Mouse (Mus musculus) embryonic facial prominence, embryonic 12.5 days (tissue): ENCODE results near the gene Dhx15. TPM values are rescaled to one million over a fixed set of nuclear protein-coding genes. Genes with fewer than 3 reads are reported as not detected.

Experiments used
- ATAC-seq: fragments of 200-750 bp; cut with Nextera tagmentation; 2 replicates; pipeline ENCODE4 v1.8.0; 2017; ENCODE audit not compliant: insufficient number of reproducible peaks, insufficient read depth, low FRiP score, low TSS enrichment
- H3K27ac ChIP-seq: fragments of 300-500 bp; sonication (generic); 2 replicates; pipeline ENCODE4 v1.5.1; 2016; ENCODE audit warnings: mild to moderate bottlenecking
- H3K27me3 ChIP-seq: fragments of 300-500 bp; sonication (generic); 2 replicates; pipeline ENCODE4 v1.6.1; 2016; ENCODE audit warnings: mild to moderate bottlenecking, moderate library complexity
- H3K36me3 ChIP-seq: fragments of 300-500 bp; sonication (generic); 2 replicates; pipeline ENCODE4 v1.6.1; 2016; ENCODE audit warnings: mild to moderate bottlenecking
- H3K4me1 ChIP-seq: fragments of 300-500 bp; sonication (generic); 2 replicates; pipeline ENCODE4 v1.6.1; 2016
- H3K4me2 ChIP-seq: fragments of 300-500 bp; sonication (generic); replicated peaks from 2 replicates; pipeline ENCODE4 v1.6.1; 2016; ENCODE audit warnings: mild to moderate bottlenecking, moderate library complexity
- H3K4me3 ChIP-seq: fragments of 300-500 bp; sonication (generic); 2 replicates; pipeline ENCODE4 v1.5.1; 2016; ENCODE audit warnings: mild to moderate bottlenecking
- H3K9ac ChIP-seq: fragments of 300-500 bp; sonication (generic); 2 replicates; pipeline ENCODE4 v1.6.1; 2016; ENCODE audit warnings: mild to moderate bottlenecking, moderate library complexity
- H3K9me3 ChIP-seq: fragments of 300-500 bp; sonication (generic); 2 replicates; pipeline ENCODE4 v1.6.1; 2016; ENCODE audit warnings: mild to moderate bottlenecking, moderate library complexity
- WGBS: fragments of 180-500 bp; shearing (Covaris S2); methylation state at CpG from one replicate; pipeline ENCODE4 v1.1.7; 2016; 5-methylcytosine and 5-hydroxymethylcytosine counted together
- polyA plus RNA-seq: library from polyadenylated mRNA; unstranded; fragments of >200 nt; fragmentation: Nextera tagmentation; extraction: Ambion mirVana; gene quantifications from 2 replicates; pipeline ENCODE4 v1.2.1, GENCODE M21; 2016

Gene Dhx15
- polyA plus RNA-seq, 1 experiment from 2014 or later: 185 TPM

DNA sequence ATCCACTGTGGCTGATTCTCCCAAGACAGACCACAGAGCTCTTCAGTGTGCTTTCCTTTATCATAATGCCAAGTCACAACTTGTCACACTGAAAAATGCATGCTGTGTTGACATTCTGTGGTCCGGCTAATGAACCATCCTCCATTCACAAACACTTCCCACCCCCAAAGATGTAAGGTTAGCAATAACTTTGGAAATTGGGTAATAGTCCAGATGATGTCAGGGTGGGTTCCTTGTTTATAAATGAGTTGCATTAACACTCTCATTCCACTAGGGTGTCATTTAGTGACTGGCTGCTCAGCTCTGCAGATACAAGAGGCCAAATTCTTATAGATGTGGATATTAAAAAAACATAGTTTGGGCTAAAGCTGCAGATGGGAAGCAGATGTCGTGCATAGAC lies 71.1 kb downstream of the Dhx15 start:
- no peaks in the 10 kb centered on the region for H3K36me3 ChIP-seq
- no peaks in the 10 kb centered on the region for H3K9me3 ChIP-seq
- H3K4me2 ChIP-seq: no peak overlapping the region
- peaks cover 18% of the 10 kb centered on the region for H3K27me3 ChIP-seq
- ATAC-seq: no peak
- no peak overlapping the region for H3K27ac ChIP-seq
- no peak overlapping the region for H3K9ac ChIP-seq
- H3K4me3 ChIP-seq: no peak overlapping the region
- peaks cover 14% of the 10 kb centered on the region; the same call in 1 of the 2 replicates for H3K4me1 ChIP-seq
- WGBS: 60% methylated on average over 2 of the region's 2 CpGs

DNA sequence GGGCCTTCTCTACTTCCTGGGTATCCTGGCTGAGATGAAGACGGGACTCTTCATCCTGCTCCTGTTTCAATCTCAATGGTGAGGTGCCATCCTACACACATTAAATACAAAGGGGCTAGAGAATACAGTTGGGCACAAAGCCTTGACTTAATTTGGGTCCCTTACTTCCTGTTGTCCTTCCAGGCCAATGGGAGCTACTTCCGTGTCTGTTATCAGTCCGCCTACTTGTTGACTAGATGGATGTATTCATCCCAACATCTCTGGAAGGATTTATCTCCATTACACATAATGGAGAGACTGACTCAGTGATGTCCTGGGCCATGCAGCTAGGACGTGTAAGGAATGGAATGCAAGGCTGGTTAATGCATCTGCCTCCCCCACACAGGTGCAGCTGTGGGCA lies 72.5 kb downstream of the Dhx15 start:
- Histone ChIP-seq H3K4me2 (no peak overlapping the region), H3K27me3 (peaks cover 30% of the 10 kb centered on the region), H3K9ac (no peak overlapping the region), H3K4me1 (peaks cover 21% of the 10 kb centered on the region; the same call in 1 of the 2 replicates), H3K36me3 (no peaks in the 10 kb centered on the region), H3K27ac (no peak overlapping the region), H3K4me3 (no peak overlapping the region), H3K9me3 (no peaks in the 10 kb centered on the region)
- WGBS: 77% methylated on average over 4 of the region's 4 CpGs
- ATAC-seq: no peak

DNA sequence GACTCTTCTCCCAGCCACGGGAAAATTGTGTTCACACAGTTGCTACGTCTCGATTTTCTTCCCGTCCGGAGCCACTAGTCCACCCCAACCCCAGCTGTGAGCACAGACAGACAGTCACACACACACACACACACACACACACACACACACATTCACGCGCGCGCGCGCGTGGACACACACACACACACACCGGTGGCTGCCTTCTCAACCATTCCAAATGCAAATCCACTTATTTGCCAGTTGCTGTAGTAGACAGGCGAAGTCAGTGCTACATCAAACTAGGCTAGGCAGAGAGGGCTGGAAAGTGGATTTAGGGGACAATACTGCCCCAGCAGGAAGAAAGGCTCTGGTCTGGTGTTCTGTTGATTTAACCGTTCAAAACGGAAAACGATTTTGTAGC lies 73.9 kb downstream of the Dhx15 start:
- H3K27ac ChIP-seq: no peak overlapping the region
- no peaks in the 10 kb centered on the region for H3K9me3 ChIP-seq
- H3K4me2 ChIP-seq: peak overlapping the region; percentile 99
- H3K4me1 ChIP-seq: peaks cover 27% of the 10 kb centered on the region; the same call in 1 of the 2 replicates
- H3K9ac ChIP-seq: no peak overlapping the region
- WGBS: 2% methylated on average over 17 of the region's 17 CpGs
- no peak for ATAC-seq
- no peaks in the 10 kb centered on the region for H3K36me3 ChIP-seq
- peak overlapping the region; percentile 72 for H3K4me3 ChIP-seq
- H3K27me3 ChIP-seq: peaks cover 39% of the 10 kb centered on the region

DNA sequence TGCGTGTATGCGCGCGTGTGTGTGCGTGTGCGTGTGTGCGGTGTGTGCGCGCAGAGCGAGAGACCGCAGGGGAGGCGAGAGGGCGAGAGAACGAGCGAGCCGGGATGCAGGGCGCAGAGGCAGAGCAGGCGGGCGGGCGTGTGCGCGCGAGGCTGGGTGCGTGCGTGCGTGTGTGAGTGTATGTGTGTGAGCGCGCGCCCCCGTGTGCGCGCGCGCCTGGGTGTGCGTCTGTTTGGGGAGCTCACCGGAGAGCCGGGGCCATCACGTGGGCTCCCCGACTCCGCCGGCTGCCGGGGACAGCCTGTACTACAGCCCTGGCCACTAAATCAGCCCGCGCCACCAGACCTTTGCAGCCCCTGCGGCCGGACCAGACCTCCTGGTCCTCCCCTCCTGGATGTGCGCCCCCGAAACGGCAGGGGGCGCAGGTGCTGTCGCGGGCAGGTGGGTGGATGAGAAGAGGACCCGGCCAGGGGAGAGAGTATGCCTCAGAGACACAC lies 74.4 kb downstream of the Dhx15 start:
- H3K27ac ChIP-seq: no peak overlapping the region; the same call in 1 of the 2 replicates
- ATAC-seq: peak; percentile 69
- no peaks in the 10 kb centered on the region for H3K36me3 ChIP-seq
- H3K4me1 ChIP-seq: peaks cover 27% of the 10 kb centered on the region; the same call in 1 of the 2 replicates
- no peaks in the 10 kb centered on the region for H3K9me3 ChIP-seq
- WGBS: under 1% methylated on average over 48 of the region's 53 CpGs
- peak overlapping the region; percentile 68 for H3K9ac ChIP-seq
- peaks cover 42% of the 10 kb centered on the region for H3K27me3 ChIP-seq
- peak overlapping the region; percentile 72 for H3K4me3 ChIP-seq
- peak overlapping the region; percentile 99 for H3K4me2 ChIP-seq

DNA sequence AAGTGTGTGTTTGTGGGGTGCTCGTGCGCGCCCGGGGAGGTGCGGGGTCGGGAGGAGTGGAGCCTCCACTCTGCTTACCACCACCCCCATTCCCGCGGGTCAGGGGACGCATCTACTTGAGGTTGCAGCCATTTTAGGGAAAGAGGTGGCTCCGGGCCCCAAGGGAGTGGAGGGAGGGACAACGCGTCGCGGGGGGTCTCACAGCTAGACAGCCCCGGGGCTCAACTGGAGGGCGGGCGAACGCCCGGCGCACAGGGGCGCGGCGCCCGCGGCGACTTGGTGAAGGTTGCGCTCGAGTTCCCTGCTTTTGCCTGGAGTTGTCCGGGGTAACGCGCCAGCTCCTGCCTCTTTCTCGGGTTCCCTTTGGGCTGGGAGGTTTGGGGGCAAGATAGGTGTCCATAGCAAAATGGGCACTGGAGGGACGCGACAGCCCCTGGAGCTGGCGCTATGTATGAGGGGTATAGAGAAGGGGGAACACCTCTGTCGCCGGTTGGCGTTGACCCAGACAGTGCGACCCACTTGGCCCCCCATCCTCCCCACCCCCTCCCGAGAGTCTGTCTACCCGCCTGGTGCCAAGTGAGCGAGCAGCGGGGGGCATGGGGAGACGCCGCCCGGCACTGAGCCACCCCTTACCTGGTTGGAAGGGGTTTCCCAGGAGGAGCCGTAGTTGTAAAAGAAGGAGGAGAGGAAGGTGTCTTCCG lies 75.4 kb downstream of the Dhx15 start:
- H3K9me3 ChIP-seq: no peaks in the 10 kb centered on the region
- no peak overlapping the region for H3K27ac ChIP-seq
- H3K9ac ChIP-seq: peak overlapping the region; percentile 68
- peak overlapping the region; percentile 72 for H3K4me3 ChIP-seq
- H3K27me3 ChIP-seq: peaks cover 52% of the 10 kb centered on the region
- peak overlapping the region; percentile 99 for H3K4me2 ChIP-seq
- under 1% methylated on average over 48 of the region's 48 CpGs for WGBS
- no peaks in the 10 kb centered on the region for H3K36me3 ChIP-seq
- ATAC-seq: peak; percentile 5; the same call in 1 of the 2 replicates
- peaks cover 27% of the 10 kb centered on the region; the same call in 1 of the 2 replicates for H3K4me1 ChIP-seq

DNA sequence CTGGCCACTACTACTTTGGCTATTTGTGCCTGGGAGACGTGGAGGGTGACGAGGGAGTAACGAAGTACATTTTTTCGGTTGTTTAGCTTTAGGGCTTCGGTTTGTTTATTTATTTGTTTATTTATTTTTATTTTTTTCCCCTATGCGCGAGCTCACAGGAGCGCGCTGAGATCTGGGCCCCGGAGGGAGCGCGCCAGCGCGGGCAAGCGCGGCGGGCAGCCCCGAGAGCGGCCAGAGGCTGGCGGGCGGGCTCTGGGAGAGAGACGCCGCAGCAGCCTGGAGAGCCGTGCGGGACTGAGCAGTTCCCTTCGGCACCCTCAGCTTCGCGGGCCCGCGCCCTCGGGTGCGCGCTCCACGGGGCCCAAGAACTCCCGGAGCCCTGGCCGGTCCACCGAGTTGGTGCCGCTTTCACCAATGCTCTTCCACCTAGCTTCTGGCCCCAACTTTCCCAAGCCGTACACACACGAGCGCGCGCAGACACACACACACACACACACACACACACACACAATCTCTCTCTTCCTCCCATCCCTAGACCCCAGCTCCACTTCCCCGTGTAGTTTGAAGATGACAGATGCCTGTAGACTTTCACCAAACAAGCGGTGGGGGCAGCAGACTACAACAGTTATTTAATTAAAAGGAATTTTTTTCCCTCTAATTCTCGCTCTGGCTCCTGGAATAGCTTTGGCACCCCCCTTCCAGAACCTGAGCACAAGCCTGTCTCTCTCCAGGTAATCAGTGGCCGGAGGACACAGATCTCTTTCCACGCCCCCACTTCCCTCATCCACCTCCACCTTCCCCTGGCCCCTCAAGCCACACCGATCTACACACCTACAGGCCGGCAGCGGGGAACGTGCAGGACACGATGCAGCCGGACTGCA lies 76.2 kb downstream of the Dhx15 start:
- Histone ChIP-seq H3K27me3 (peaks cover 58% of the 10 kb centered on the region), H3K9me3 (no peaks in the 10 kb centered on the region), H3K4me1 (peaks cover 27% of the 10 kb centered on the region; the same call in 1 of the 2 replicates), H3K27ac (no peak overlapping the region), H3K36me3 (no peaks in the 10 kb centered on the region), H3K9ac (peak overlapping the region; percentile 68), H3K4me2 (peak overlapping the region; percentile 99), H3K4me3 (peak overlapping the region; percentile 72)
- ATAC-seq: peak; percentile 7; the same call in 1 of the 2 replicates
- under 1% methylated on average over 54 of the region's 54 CpGs for WGBS

DNA sequence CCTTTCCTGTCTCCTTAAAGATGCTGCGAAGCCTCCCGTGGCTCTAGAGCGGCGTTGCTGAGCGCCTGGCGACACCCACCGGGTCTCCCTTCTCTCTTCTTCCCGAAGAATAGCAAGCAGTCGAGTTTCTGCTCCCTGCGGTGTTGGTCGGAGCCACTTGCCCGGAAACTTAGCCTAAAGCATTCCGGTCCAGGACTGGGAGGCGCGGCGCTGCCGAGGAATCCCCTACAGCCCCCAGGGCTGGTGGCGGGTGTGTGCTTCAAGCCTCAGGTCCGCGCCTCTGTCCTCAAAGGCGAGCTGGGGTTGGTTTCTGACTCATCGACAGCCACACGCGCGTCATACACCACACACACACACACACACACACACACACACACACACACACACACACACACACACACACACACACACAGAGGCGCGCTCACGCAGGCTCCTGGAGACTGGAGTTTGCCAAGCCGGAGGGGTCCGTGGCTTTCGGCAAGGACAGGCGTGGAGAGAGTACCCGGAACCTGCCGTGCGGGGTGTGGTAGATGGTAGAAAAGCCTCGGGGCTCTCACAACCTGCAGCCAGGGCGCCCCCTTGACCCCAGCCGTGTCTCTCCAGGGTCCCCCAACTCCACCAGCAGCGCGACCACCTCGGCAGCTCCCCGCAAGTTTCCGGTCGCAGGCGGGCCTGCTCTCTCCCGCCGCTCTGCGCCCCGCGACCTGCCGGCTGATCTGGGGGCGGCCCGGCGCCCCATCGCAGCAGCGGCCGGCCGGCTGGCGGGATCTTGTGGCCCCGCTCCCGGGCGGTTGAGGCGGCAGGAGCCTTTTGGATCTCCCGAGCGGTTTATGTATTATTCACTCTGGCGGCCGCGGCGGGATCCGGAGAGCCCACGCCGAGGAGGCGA lies 77.1 kb downstream of the Dhx15 start:
- under 1% methylated on average over 73 of the region's 73 CpGs for WGBS
- H3K4me2 ChIP-seq: peak overlapping the region; percentile 99
- peak overlapping the region; percentile 72 for H3K4me3 ChIP-seq
- H3K9ac ChIP-seq: peak overlapping the region; percentile 49
- H3K36me3 ChIP-seq: no peaks in the 10 kb centered on the region
- peaks cover 60% of the 10 kb centered on the region for H3K27me3 ChIP-seq
- peaks cover 27% of the 10 kb centered on the region; the same call in 1 of the 2 replicates for H3K4me1 ChIP-seq
- 0 out of 2 replicates have a peak, but pooled peaks have one; percentile 25 for ATAC-seq
- H3K27ac ChIP-seq: no peak overlapping the region
- no peaks in the 10 kb centered on the region for H3K9me3 ChIP-seq

DNA sequence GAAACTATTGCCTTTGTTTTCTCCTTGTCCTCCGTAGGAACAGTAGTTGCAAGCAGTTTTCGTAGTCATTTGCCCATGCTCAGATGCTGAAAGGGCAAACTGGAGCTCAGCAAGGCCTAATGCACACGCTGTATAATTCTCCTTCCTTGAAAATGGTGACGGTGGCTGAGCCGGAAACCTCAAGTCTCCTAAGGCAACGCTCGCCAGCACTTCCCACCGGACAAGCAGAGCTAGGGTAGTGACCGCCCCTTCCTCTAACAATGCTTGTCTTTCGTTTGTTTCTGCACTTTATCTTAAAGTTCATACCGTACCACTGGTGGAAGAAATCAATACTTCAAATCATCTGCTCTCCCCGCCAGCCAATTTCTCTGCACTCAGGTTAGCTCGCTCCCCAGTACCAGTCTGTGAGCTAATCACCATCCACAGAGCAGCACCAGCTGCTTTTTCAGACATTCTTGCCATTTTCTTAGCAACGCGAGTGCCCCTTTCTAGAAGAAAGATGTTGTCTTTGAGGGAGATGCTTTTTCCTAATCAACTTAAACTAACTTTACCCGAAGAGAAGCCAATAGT lies 78.0 kb downstream of the Dhx15 start:
- H3K9me3 ChIP-seq: no peaks in the 10 kb centered on the region
- no peak for ATAC-seq
- H3K27ac ChIP-seq: no peak overlapping the region
- WGBS: 6% methylated on average over 16 of the region's 16 CpGs
- peaks cover 27% of the 10 kb centered on the region; the same call in 1 of the 2 replicates for H3K4me1 ChIP-seq
- no peaks in the 10 kb centered on the region for H3K36me3 ChIP-seq
- peaks cover 60% of the 10 kb centered on the region for H3K27me3 ChIP-seq
- no peak overlapping the region for H3K9ac ChIP-seq
- H3K4me3 ChIP-seq: peak overlapping the region; percentile 72; the same call in 1 of the 2 replicates
- peak overlapping the region; percentile 99 for H3K4me2 ChIP-seq

DNA sequence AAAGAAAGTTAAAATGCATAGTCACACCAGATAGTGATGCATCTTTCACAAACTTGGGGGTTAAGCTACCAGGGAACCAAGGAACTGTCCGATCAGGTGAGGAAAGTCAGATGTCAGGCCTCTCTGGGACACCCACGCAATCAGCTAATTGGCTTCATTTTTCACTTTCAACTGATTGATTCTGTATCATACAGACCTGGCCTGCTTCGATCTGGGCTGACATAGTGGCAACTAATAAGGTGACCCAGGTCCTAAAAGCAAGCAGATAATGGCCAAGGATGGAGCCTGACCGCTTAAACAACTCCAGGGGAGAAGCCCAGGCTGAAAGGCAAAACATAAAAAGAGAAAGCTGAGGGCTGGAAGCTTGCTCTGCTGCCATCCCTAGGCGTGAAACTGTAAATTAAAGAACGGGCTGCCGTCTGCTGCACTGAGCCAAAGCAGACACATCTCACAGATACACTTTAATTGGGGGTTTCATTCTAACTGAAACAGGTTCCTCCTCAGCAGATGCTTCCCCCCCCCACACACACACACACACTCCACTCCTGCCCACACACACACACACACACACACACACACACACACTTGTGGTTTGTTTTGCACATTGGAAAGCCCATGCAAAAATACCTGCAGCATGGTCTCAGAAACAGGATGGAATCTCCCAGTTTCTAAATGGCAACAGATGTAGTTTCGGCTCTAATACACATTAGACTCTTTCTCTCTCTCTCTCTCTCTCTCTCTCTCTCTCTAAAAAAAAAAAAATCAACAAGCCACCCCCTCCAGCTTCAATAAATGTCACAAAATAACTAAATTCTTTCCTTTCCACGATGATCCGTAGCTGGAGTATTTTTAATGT lies 79.3 kb downstream of the Dhx15 start:
- Histone ChIP-seq H3K4me3 (no peak overlapping the region), H3K4me2 (no peak overlapping the region), H3K36me3 (no peaks in the 10 kb centered on the region), H3K27ac (no peak overlapping the region), H3K27me3 (peaks cover 55% of the 10 kb centered on the region), H3K9ac (no peak overlapping the region), H3K9me3 (no peaks in the 10 kb centered on the region), H3K4me1 (peaks cover 23% of the 10 kb centered on the region; the same call in 1 of the 2 replicates)
- 47% methylated on average over 10 of the region's 10 CpGs for WGBS
- no peak for ATAC-seq
